Mouse (Mus musculus): ENCODE measurements around the gene Shroom3.

DNA sequence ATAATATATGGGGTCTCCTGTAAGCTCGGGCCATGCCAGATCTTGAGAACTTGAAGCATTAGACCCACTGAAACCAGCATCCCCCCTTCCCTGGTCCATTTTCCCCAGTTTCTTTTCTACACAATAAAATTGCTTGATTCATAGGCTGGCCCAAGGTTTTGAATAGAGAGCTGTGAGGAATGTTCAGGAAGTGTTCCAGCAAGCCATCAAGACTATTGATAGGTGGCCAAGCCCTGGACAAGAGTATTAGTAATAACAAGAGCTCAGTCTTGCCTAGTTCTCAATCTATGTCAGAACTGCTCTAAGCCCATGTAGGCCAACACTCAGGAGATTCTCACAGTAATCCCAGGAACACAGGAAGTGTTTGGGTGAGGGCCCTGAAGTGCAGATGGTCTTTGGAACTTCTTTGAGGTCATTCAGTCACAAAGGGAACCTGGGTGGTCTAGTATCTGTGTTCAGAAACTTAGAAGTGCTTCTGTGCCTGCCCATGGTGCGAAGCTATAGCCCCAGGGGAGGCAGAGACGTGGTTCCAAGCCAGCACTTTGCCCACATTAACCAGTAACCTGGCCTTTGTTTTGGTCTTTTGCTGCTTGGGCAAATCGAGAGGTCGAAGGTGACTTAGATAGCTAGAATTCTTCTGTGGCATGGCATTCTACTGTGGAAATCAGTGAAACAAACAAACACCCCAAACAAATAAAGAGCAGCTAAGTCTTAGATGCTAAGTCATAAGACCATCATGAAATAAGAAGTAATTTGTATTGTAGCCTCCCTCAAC is 29.6 kb downstream of the Shroom3 start:
- TF ChIP-seq CTCF (IDR thresholded peaks at IDR 0.05; ENCODE audit: control insufficient read depth, insufficient read depth, insufficient read length) (no peak), USF1 (IDR thresholded peaks at IDR 0.05; ENCODE audit: low read depth) (no peak), FOSL1 (IDR thresholded peaks at IDR 0.05; ENCODE audit: insufficient read depth, low read length, poor library complexity, severe bottlenecking) (no peak), CEBPB (IDR thresholded peaks at IDR 0.05; ENCODE audit: low read depth) (no peak)
